Mouse (Mus musculus) heart, adult 8-10 months (tissue): Measurements from ENCODE around the gene Lrrc28. TPM values are rescaled to one million over a fixed set of nuclear protein-coding genes. Genes with fewer than 3 reads are reported as not detected.
A peak's percentile ranks its signal among the peaks of the same experiment; 100 is the strongest.

Experiments used
- DNase-seq: peaks from one replicate; pipeline ENCODE4 v3.0.0; 2022; ENCODE audit warnings: low spot score
- total RNA-seq, 4 experiments: library from RNA; stranded (reverse); gene quantifications; 2 replicates each; pipeline ENCODE4 v1.2.4; 2022

Lrrc28 gene
- total RNA-seq, 4 experiments from 2014 or later, result 13.5 to 19.6 (median 17.2) TPM

- no peak for DNase-seq
Measured at GRCm38 (mm10) chr7:67493795-67494687, 151.0 kb downstream of the Lrrc28 start.

GRCm38 (mm10) chr7:67487889-67488411 is 157.1 kb downstream of the Lrrc28 start:
- DNase-seq, result peak; percentile 72

GRCm38 (mm10) chr7:67486925-67487760 is 157.9 kb downstream of the Lrrc28 start:
- peak; percentile 38 for DNase-seq

GRCm38 (mm10) chr7:67486417-67486816 is 158.7 kb downstream of the Lrrc28 start:
- no peak for DNase-seq

- DNase-seq, result no peak
Measured at GRCm38 (mm10) chr7:67483698-67484097, 161.4 kb downstream of the Lrrc28 start.

- DNase-seq, result peak; percentile 48
Measured at GRCm38 (mm10) chr7:67479576-67480413, 165.3 kb downstream of the Lrrc28 start.

- DNase-seq, result no peak
Measured at GRCm38 (mm10) chr7:67479168-67479567, 165.9 kb downstream of the Lrrc28 start.

- no peak for DNase-seq
Measured at GRCm38 (mm10) chr7:67477996-67478395, 167.1 kb downstream of the Lrrc28 start.

- DNase-seq, result peak; percentile 64
Measured at GRCm38 (mm10) chr7:67471295-67471694, 173.8 kb downstream of the Lrrc28 start.

- DNase-seq, result no peak
Measured at GRCm38 (mm10) chr7:67468802-67469408, 176.2 kb downstream of the Lrrc28 start.

- DNase-seq, result no peak
Measured at GRCm38 (mm10) chr7:67468180-67468579, 176.9 kb downstream of the Lrrc28 start.

GRCm38 (mm10) chr7:67466322-67466721 is 178.7 kb downstream of the Lrrc28 start:
- DNase-seq, result no peak

GRCm38 (mm10) chr7:67464633-67465032 is 180.4 kb downstream of the Lrrc28 start:
- DNase-seq, result no peak

- DNase-seq, result peak; percentile 72
Measured at GRCm38 (mm10) chr7:67463565-67463964, 181.5 kb downstream of the Lrrc28 start.

Other genes starting within 250 kb of the Lrrc28 start
- 10 to 100 TPM; 16.2 to 18.6 (median 17.4) TPM for gene Ttc23, start 2.1 kb upstream of the Lrrc28 start, total RNA-seq
- 10 to 100 TPM in 1 of 4 experiments, 1 to 10 TPM in 3; 9.0 to 12.2 (median 9.9) TPM for gene Synm, start 114.5 kb upstream of the Lrrc28 start, total RNA-seq